Mouse (Mus musculus) layer of hippocampus, adult 2 months (tissue): ENCODE measurements around the gene Fry. TPM values are rescaled to one million over a fixed set of nuclear protein-coding genes. Genes with fewer than 3 reads are reported as not detected.
A peak's percentile ranks its signal among the peaks of the same experiment; 100 is the strongest.

Source experiments
- DNase-seq, 2 experiments: peaks; one replicate each; pipeline ENCODE4 v3.0.0; 2022; ENCODE audit warnings: low spot score in 2 of 2
- H3K27ac ChIP-seq: fragments of 200-600 bp; 2 replicates; pipeline ENCODE4 v1.8.1; 2022
- H3K4me3 ChIP-seq: fragments of 200-600 bp; 2 replicates; pipeline ENCODE4 v1.8.1; 2022; ENCODE audit warnings: mild to moderate bottlenecking
- CTCF ChIP-seq: fragments of 200-600 bp; conservative IDR thresholded peaks from 2 replicates; pipeline ENCODE4 v1.8.1; 2022; ENCODE audit warnings: antibody characterized with exemption, mild to moderate bottlenecking, moderate library complexity
- total RNA-seq, 2 experiments: library from RNA; stranded (reverse); gene quantifications; 2 replicates each; pipeline ENCODE4 v1.2.3; 2021

Fry gene
- total RNA-seq, 2 experiments from 2014 or later: 215 to 246 TPM

DNA sequence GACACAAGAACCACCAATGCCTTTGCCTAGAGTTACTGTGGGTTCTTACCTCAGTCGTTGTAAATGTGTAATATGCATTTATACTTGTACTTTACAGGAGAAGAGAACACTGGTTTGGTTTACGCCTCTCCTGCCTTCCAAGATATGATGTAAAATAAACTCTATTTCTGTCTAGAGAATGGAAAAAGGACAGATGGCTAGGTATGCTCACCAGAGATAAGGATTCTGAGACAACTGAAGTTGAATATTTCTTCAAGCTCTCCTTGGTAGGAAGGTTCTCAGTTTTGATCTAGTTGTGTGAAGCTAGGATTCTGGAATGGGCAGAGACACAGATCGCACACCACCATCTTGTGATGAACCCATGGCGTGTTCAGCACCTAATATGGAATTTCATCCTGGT, 68.2 kb downstream of the Fry start:
- Histone ChIP-seq H3K4me3 (no peak overlapping the region), H3K27ac (no peak overlapping the region)
- no peak for TF ChIP-seq CTCF
- DNase-seq: no peak

DNA sequence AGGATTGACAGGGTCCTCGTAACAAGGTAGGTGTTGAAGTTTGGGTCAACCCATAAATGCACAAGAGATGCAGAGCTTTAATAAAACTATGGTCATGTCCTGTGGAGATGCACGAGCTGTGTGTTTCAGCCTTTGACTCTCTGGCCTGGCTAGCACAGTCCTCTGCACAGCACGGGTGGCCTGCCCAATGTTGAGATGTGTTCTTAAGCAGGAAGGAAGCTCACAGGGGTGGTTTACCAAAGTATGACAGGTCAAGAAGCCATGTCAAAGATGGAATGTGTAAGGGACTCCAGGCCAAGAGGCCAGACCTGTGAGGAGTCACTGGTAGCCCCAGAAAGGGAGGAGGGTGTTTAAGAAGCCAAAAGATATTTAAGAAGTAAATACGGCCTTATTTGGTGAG, 69.6 kb downstream of the Fry start:
- Histone ChIP-seq H3K4me3 (no peak overlapping the region), H3K27ac (no peak overlapping the region)
- TF ChIP-seq CTCF: no peak
- DNase-seq: no peak

DNA sequence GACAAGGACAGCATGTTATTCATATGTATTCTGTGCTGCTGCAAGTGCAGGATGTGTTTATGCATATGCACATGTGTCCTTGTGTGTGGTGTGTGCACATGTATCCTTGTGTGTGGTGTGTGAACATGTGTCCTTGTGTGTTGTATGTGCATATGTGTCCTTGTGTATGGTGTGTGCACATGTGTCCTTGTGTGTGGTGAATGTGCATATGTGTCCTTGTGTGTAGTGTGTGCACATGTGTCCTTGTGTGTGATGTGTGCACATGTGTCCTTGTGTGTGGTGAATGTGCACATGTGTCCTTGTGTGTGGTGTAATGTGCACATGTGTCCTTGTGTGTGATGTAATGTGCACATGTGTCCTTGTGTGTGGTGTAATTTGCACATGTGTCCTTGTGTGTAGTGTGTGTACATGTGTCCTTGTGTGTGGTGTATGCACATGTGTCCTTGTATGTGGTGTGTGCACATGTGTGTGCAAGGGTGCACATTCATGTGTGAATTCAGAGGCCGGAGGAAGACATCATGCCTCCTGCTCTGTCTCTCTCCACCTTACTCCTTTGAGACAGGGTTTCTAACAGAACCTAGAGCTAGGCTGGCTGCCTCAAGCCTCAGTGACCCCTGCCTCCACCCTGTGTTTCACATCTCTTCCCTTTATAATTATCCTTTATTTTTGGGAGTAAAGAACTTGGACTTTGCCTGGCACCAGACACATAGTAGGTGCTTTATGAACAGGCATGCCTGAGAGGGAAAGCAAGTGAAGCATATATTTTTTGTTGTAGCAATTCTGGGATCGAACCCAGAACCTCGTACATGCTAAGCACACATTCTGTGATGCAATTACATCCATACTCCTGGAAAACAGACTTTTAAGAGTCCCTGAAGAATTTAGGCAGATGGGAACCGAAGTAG, 72.3 kb downstream of the Fry start:
- no peak for TF ChIP-seq CTCF
- no peak for DNase-seq
- no peak overlapping the region for H3K4me3 ChIP-seq
- H3K27ac ChIP-seq: no peak overlapping the region

DNA sequence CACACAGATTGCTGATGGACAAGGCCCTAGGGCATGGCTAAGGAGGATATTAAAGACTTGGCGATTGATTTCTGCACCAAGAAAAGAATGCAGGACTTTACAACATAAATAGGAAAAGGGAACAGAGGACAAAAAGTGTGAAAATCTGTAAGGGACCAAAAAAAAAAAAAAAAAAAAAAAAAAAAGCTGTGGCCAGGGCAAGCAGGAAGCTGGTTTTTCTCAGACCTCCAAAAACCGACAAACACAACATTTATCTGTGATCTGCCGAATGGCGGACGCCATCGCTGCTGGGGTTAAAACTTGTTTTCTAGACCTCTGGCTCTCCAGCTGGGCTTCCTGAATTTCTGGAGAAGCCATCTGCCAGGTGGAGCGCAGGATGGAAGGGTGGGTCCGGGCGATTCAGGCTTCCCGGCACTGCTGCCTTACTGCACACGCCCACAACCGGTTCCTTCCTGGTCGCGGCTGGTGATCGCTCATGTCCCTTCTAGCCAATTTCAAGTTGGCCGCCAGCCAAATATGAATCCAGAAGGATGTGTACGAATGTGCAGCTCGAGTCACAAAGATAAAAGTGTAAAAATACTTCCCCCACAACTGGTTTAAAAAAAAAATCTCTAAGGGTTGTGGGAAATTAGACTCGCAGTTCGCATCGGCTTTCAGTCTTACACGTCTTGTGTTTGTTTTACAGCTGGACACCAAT, 77.2 kb downstream of the Fry start:
- no peak for TF ChIP-seq CTCF
- Histone ChIP-seq H3K4me3 (peak overlapping the region; percentile 60), H3K27ac (peak overlapping the region; percentile 77)
- DNase-seq: peak; percentile 68 to 72

DNA sequence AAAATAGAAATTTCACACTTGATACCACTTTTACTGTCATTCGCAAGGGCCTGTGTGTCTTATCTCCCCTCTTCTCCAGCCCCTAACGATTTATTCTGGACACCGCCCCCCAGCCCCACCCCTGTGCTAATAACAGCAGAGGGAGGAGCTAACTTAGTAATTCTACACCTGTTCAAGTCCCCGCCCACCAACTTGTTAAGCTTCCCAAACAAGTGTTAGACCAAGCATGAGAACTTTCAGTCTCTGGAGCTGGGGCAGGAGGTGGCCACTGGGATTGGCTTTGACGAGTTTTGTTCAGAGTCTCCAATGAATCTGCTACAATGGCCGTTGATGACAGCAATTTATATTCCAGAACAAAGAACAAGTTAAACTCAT, 77.8 kb downstream of the Fry start:
- TF ChIP-seq CTCF: no peak
- no peak for DNase-seq
- Histone ChIP-seq H3K4me3 (peak overlapping the region; percentile 60), H3K27ac (peak overlapping the region; percentile 77)

DNA sequence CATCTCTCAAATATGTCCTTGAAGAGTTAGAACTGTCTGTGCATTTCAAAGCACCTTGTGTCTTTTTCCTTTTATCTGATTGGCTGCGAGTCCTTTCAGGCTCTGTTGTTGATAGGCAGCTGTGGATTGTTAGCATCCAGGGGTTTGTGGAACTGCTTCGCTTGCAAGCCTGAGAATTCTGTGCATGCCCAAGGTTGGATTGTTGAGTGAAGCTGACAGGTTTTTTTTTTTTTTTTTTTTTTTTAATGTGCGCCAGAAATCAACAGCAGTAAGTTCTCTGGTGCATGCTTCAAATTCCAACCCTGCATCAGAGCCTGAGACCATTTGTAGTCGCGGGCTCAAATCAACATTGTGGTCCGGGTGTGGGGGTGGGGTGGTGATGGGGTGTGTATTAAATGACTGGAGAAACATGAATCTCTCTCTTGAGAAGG, 78.5 kb downstream of the Fry start:
- no peak for TF ChIP-seq CTCF
- H3K4me3 ChIP-seq: peak overlapping the region; percentile 60
- peak overlapping the region; percentile 77 for H3K27ac ChIP-seq
- no peak for DNase-seq

DNA sequence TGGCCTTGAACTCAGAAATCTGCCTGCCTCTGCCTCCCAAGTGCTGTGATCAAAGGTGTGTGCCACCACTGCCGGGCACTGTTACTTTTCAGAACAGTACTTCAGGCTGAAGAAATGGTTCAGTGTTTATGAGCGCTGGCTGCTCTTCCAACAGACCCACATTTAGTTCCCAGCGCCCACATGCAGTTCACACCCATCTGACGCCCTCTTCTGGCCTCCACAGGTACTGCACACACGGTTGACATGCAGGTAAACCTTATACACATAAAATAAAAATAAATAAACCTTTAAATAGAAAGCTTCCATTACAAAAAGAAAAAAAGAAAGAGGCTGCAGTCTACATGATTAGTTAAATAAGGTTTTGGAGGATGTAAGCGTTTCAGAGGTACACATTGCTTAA, 88.3 kb downstream of the Fry start:
- no peak overlapping the region for H3K4me3 ChIP-seq
- TF ChIP-seq CTCF: peak; percentile 48

DNA sequence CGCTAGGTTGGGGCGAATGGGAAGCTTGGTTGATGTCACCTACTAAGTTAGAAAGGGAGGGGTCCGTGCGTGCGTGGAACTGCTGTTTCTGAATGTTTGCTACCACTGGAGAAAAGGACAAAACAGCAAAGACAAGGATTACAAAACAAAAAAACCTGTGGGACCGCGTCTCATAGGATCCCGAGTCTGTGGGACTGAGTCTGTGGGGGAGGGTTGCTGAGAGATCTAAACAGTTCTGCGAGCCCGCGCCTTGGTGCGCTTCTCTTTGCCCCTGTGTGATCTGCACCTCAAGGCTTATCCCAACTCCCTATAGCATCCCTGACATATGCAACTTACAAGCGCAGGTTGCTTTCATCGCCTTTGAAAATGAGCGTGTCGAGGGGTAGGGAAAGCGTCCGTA, 89.2 kb downstream of the Fry start:
- no peak overlapping the region for H3K4me3 ChIP-seq
- no peak for DNase-seq
- no peak overlapping the region for H3K27ac ChIP-seq
- TF ChIP-seq CTCF: no peak

More for the DNA sequence above, 88.3 kb downstream of the Fry start:
- DNase-seq: no peak
- H3K27ac ChIP-seq: no peak overlapping the region

DNA sequence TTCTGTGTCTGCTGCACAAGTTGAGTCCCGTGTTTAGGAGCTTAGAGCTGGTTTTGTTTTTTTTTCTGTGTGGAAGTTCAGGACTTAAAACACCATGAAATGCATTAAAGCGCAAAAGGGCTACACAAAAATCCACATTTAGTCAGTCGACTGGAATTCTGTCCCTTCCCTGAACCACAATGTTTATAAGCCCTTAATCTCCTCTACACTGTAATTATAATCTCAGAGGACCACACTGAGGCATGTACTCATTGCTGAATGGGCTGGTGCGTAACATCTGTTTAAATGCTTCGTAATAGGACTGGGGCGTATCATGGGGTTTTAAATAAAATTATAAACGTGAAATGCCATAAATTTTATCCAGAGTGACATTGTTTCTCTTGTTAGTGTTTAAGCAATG, 89.6 kb downstream of the Fry start:
- no peak for TF ChIP-seq CTCF
- H3K4me3 ChIP-seq: no peak overlapping the region
- H3K27ac ChIP-seq: no peak overlapping the region
- DNase-seq: no peak

DNA sequence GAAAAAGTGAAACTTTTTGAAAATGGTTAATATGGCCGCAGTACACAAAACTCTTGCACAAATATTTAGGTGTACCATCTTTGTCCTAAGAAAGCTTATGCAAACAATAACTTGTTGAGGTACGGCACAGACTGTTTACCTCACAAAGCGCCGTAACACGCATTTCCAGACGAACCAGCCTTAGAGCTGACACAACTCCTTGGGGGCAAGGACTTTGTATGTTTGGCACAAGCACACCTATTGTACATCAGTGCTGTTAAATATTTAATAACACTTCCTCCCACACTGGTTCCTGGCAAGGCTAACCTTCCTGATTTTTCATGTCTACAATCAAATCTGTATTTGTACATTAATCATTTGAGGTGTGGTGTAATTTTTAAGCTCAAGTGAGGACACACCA, 95.6 kb downstream of the Fry start:
- no peak for DNase-seq
- no peak overlapping the region for H3K4me3 ChIP-seq
- no peak overlapping the region for H3K27ac ChIP-seq
- TF ChIP-seq CTCF: no peak

DNA sequence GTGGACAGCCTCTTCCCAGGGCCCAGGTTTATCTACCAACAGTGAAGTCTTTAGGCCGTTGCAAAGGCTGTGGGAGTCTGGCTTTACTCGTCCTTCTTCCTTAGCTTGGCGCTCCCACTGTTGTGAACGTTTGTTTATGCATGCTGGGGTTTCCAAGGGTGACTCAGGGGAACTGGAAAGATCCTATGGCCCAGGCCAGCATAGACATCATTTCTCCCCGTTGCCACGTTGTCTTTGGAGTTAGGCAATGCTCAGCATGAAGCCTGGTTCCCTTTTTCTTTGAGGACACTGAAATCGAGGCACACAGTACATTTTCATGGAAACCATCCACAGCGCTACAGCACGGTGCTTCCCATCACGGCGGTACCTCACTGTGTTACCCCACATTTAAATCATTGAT, 97.6 kb downstream of the Fry start:
- Histone ChIP-seq H3K4me3 (no peak overlapping the region), H3K27ac (no peak overlapping the region)
- no peak for DNase-seq
- TF ChIP-seq CTCF: no peak

DNA sequence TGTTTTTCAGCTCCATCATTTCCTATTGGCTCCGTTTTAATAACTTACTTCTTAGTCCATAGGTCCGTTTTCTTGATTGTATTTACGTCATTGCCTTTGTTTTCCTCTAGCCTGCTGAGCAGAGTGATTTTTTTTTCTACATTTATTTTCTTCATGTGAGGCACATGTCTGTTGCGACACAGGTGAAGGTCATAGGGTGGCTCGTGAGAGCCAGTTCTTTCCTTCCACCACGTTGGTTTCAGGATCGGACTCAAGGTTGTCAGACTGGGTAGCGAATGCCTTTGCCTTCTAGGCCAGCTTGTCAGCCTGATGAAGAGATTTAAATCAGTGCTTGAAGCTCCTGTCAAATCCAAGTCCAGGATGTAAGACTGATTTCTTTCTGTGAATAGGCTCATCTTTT, 101.0 kb downstream of the Fry start:
- H3K4me3 ChIP-seq: no peak overlapping the region
- no peak for DNase-seq
- no peak overlapping the region for H3K27ac ChIP-seq
- no peak for TF ChIP-seq CTCF

DNA sequence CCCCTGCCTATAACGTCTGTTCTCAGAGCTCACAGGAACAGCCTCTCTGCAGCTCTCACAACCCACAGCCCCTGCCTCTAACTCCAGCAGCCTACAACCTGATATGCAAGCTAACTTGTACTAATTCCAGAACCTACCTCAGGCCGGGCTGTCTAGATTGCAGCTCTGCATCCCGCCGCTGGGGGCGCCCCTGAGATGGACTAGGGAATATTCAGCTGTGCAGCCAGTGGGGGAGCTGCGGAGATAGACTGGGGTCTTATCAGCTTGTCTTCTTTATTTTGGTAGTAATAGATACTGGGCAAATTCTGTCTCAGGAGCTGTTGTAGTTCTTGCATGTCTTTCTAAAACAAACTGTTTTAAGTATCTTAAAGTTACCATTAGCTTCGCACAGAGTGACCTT, 101.9 kb downstream of the Fry start:
- Histone ChIP-seq H3K27ac (no peak overlapping the region), H3K4me3 (no peak overlapping the region)
- peak; percentile 76 for TF ChIP-seq CTCF
- DNase-seq: peak in 1 of 2 experiments; percentile 42

DNA sequence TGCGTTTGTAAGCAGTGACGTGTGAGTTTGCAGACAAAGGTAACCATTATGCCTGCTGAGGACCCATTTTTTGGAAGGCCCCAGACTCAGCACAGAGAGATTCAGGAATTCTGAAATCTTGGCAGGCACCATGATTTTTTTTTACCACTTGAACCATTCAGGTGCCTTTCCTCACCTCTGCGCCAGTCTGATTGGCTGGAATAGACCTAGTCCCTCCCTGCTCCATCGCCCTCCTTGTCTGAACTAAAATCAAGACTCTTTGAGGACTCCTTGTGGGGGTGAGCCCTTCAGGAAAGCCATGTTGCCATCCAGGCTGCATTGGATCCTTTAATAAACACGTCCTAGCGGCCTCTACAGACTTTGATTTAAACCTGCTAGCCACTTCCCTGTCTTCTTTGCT, 103.4 kb downstream of the Fry start:
- H3K27ac ChIP-seq: peak overlapping the region; percentile 10; the same call in 1 of the 2 replicates
- TF ChIP-seq CTCF: no peak
- H3K4me3 ChIP-seq: no peak overlapping the region
- DNase-seq: no peak
